Comparison of ENCODE assay signal across 37 mouse cellular contexts in the genomic region with DNA sequence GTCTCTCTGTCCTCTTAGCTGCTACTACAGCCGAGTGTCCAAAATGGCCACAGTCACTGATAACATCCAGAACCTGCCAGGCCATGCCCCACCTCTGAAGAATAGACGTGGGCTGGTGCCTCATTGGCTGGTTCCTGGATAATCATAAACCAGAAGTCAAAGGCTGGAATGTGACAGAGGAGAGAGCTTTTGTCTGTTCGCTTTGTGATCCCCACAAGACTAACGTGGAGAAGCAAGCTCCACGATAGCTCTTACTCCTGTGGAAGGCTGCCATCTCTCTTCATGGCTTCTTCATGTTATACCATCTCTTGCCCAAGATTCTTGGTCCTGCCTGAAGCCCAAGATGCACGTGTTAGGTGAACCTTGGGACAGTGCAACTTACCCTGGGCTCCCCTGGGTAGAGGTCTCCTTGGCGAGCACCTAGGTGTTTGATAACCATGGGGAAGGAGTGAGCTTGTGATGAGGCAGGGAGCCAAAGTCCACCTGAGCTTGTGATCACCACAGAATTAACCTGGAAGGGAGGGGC. TPM values are rescaled to one million over a fixed set of nuclear protein-coding genes. Genes with fewer than 3 reads are reported as not detected.
DNase-seq lines count a peak whose midpoint lies in the region; ATAC-seq and TF ChIP-seq lines count a peak whose summit lies in the region.
"Had no signal": no experiment of that assay in that cellular context is flagged by ENCODE, and none has a peak within 500 bp of the region (broad histone marks: within the 10 kb centered on the region; RNA-seq: fewer than 3 reads in every experiment).

A gene (minus strand): TSS at position 287 of the 526 bp plus-strand sequence.

- no peaks in the 10 kb centered on the region for H3K4me1 ChIP-seq in kidney, embryonic 14.5 days (ENCODE audit: control insufficient read depth, insufficient read depth, low read length)
- peaks cover 8 to 18% of the 10 kb centered on the region in 2 experiments; a peak in 2 of 4 replicates for H3K4me1 ChIP-seq in CH12.LX (ENCODE audit: control insufficient read depth in 1 of 2, insufficient read depth in 2 of 2)
- H3K4me1 ChIP-seq: heart, embryonic 10.5 days; heart, embryonic 15.5 days; liver, embryonic 13.5 days; midbrain, embryonic 13.5 days; neural tube, embryonic 13.5 days had no signal

- no peak within 1 kb of the TSS for H3K4me3 ChIP-seq in kidney, embryonic 14.5 days (ENCODE audit: low read length)
- no peak within 1 kb of the TSS for H3K4me3 ChIP-seq in CH12.LX (replicated peaks in 1 of 3; ENCODE audit: low read depth in 2 of 3, low read length in 2 of 3, poor library complexity in 1 of 3)
- H3K4me3 ChIP-seq: erythroblast, embryonic 14.5 days; heart, embryonic 10.5 days; heart, embryonic 15.5 days; liver, embryonic 13.5 days; midbrain, embryonic 13.5 days; neural tube, embryonic 13.5 days had no signal

- TF ChIP-seq CTCF in CH12.LX (conservative IDR thresholded peaks at IDR 0.05 in 1 of 2, IDR thresholded peaks at IDR 0.05 in 1 of 2; ENCODE audit: low read depth in 2 of 2, low read length in 2 of 2): no peak

- TF ChIP-seq POLR2A in CH12.LX (IDR thresholded peaks at IDR 0.05; ENCODE audit: low read depth, low read length): no peak

- H3K9ac ChIP-seq in kidney, embryonic 14.5 days (ENCODE audit: low read depth, low read length): no peak within 1 kb of the TSS
- no peak within 1 kb of the TSS for H3K9ac ChIP-seq in CH12.LX (ENCODE audit: insufficient read depth, low read depth)
- H3K9ac ChIP-seq: heart, embryonic 15.5 days; liver, embryonic 13.5 days; midbrain, embryonic 13.5 days; neural tube, embryonic 13.5 days had no signal

- no peak for TF ChIP-seq EP300 in CH12.LX (IDR thresholded peaks at IDR 0.05; ENCODE audit: low read length)

- WGBS in kidney, embryonic 14.5 days: 84% methylated on average over 7 of the region's 7 CpGs

- no peaks in the 10 kb centered on the region for H3K9me3 ChIP-seq in kidney, embryonic 14.5 days (ENCODE audit: control insufficient read depth, low read length)
- no peaks in the 10 kb centered on the region for H3K9me3 ChIP-seq in CH12.LX (replicated peaks; ENCODE audit: low read length)
- H3K9me3 ChIP-seq: G1E; heart, embryonic 10.5 days; heart, embryonic 15.5 days; liver, embryonic 13.5 days; midbrain, embryonic 13.5 days; neural tube, embryonic 13.5 days had no signal

- ATAC-seq in kidney, embryonic 14.5 days (ENCODE audit: low FRiP score, low TSS enrichment): no peak
- ATAC-seq: forebrain, embryonic 16.5 days; hindbrain, embryonic 16.5 days; midbrain, embryonic 13.5 days had no signal

- in situ Hi-C loops in CH12.LX (cut with MboI; ENCODE audit: low pct_ligation_motif_present, low pct_unique_long_range_greater_than_20kb, low sequenced_read_pairs): no loop called here

- H3K36me3 ChIP-seq in kidney, embryonic 14.5 days (ENCODE audit: control insufficient read depth, insufficient read depth, low read length): no peaks in the 10 kb centered on the region
- no peaks in the 10 kb centered on the region for H3K36me3 ChIP-seq in CH12.LX (replicated peaks in 1 of 2; ENCODE audit: control insufficient read depth in 1 of 2, insufficient read depth in 1 of 2, low read length in 1 of 2)
- H3K36me3 ChIP-seq: G1E; heart, embryonic 10.5 days; heart, embryonic 15.5 days; liver, embryonic 13.5 days; midbrain, embryonic 13.5 days; neural tube, embryonic 13.5 days had no signal

- H3K79me2 ChIP-seq in CH12.LX (replicated peaks; ENCODE audit: control insufficient read depth, extremely low read depth, insufficient read depth, poor library complexity, severe bottlenecking): no peaks in the 10 kb centered on the region

- no peak within 1 kb of the TSS for H3K4me2 ChIP-seq in kidney, embryonic 14.5 days (replicated peaks; ENCODE audit: low read depth, low read length)
- H3K4me2 ChIP-seq in CH12.LX (ENCODE audit: insufficient read depth, low read depth, poor library complexity, severe bottlenecking): peak within 1 kb of the TSS; percentile 18; the same call in 1 of the 2 replicates
- H3K4me2 ChIP-seq: heart, embryonic 15.5 days; liver, embryonic 13.5 days; midbrain, embryonic 13.5 days; neural tube, embryonic 13.5 days had no signal

- no peak for TF ChIP-seq RAD21 in CH12.LX (IDR thresholded peaks at IDR 0.05; ENCODE audit: low read depth, low read length)

- no peak for DNase-seq in adrenal gland, adult 8-10 months
- no peak for DNase-seq in adrenal gland, adult 18-20 months (ENCODE audit: low spot score in 2 of 2)
- peak; percentile 73 to 80 for DNase-seq in kidney, adult 8-10 months
- no peak for DNase-seq in CH12.LX (ENCODE audit: extremely low read depth)
- DNase-seq in kidney, postnatal 36 days: peak; percentile 79 to 80
- DNase-seq in embryo, embryonic 10 days (ENCODE audit: low spot score): no peak
- no peak for DNase-seq in urinary bladder, postnatal 14 days (ENCODE audit: low spot score)
- DNase-seq: adrenal gland, postnatal 14 days; cerebellum, adult 11-12 months; cerebellum, adult 9-11 months; layer of hippocampus, postnatal 36 days; left cerebral cortex, postnatal 4 days; liver, embryonic 13.5 days; lung, adult 2 months; lung, postnatal 10 days; right cerebral cortex, postnatal 14 days; spleen, adult 18-20 months; thymus, adult 2 months; thymus, postnatal 36 days had no signal

- dilution Hi-C loops in CH12.LX (cut with MboI; ENCODE audit: extremely low pct_ligation_motif_present, extremely low pct_unique_long_range_greater_than_20kb, low sequenced_read_pairs): no loop called here

- H3K27me3 ChIP-seq in kidney, embryonic 14.5 days (ENCODE audit: control insufficient read depth, insufficient read depth, low read length): no peaks in the 10 kb centered on the region
- peaks cover 64% of the 10 kb centered on the region for H3K27me3 ChIP-seq in CH12.LX (replicated peaks)
- H3K27me3 ChIP-seq: heart, embryonic 15.5 days; liver, embryonic 13.5 days; midbrain, embryonic 13.5 days; neural tube, embryonic 13.5 days had no signal

- H3K27ac ChIP-seq in kidney, embryonic 14.5 days (ENCODE audit: low read depth, low read length): no peak within 1 kb of the TSS
- no peak within 1 kb of the TSS for H3K27ac ChIP-seq in CH12.LX (ENCODE audit: insufficient read depth, low read depth)
- H3K27ac ChIP-seq: heart, embryonic 10.5 days; heart, embryonic 15.5 days; liver, embryonic 13.5 days; macrophage; midbrain, embryonic 13.5 days; neural tube, embryonic 13.5 days had no signal

TF ChIP-seq in CH12.LX, 34 proteins besides CTCF, POLR2A, EP300 and RAD21:
- TF ChIP-seq SMC3 (IDR thresholded peaks at IDR 0.05; ENCODE audit: low read depth, low read length) (no peak), BHLHE40 (IDR thresholded peaks at IDR 0.05; ENCODE audit: low read depth, low read length) (no peak), NRF1 (IDR thresholded peaks at IDR 0.05; ENCODE audit: low read depth, low read length) (no peak), MXI1 (IDR thresholded peaks at IDR 0.05; ENCODE audit: low read depth, low read length) (no peak), ZC3H11A (IDR thresholded peaks at IDR 0.05; ENCODE audit: low read depth, low read length) (no peak), MAFK (IDR thresholded peaks at IDR 0.05; ENCODE audit: insufficient replicate concordance, low read length) (no peak), ZKSCAN1 (IDR thresholded peaks at IDR 0.05; ENCODE audit: borderline replicate concordance, low read depth, low read length) (no peak), TBP (conservative IDR thresholded peaks at IDR 0.05; ENCODE audit: low read depth, low read length) (no peak)

RNA-seq across cellular contexts. Expression of the gene that starts here (rescaled TPM):
- 10 to 100 TPM in 3 of 4 experiments, 1 to 10 TPM in 1; 9.3 to 39.6 (median 18.5) TPM for total RNA-seq in adrenal gland, adult 8-10 months (2022)
- total RNA-seq in adrenal gland, adult 18-20 months (2021): 1 to 10 TPM; 4.1 to 5.4 TPM
- 0.29 and 0.64 TPM in 2 replicates for polyA plus RNA-seq in kidney, embryonic 14.5 days (2014; fragmentation: Nextera tagmentation; extraction: Ambion mirVana)
- total RNA-seq in CH12.LX (2012; rRNA removed) (not detected in 2 replicates), CH12.LX (2014; rRNA removed) (not detected in 2 replicates)
- not detected in 2 replicates for polyA plus RNA-seq in CH12.LX (2012; ENCODE audit: insufficient read length, low read depth)
- total RNA-seq: common myeloid progenitor, adult 5-6 weeks; G1E; gastrocnemius, adult 8-10 months; gastrocnemius, postnatal 4 days; heart, postnatal 25 days; megakaryocyte-erythroid progenitor cell, adult 5-6 weeks had no signal
- polyA plus RNA-seq: C2C12; embryonic facial prominence, embryonic 14.5 days; erythroblast, embryonic 14.5 days; forebrain, embryonic 11.5 days; forebrain, embryonic 16.5 days; G1E; heart, embryonic 10.5 days; heart, embryonic 15.5 days; liver, embryonic 13.5 days; macrophage; midbrain, embryonic 13.5 days; neural tube, embryonic 13.5 days had no signal

Comparison
In these comparisons a context has a peak if more than half of its experiments do, and no peak if none do; other contexts are left out.
1. RNA of the gene that starts here (total RNA-seq): 9.3 to 39.6 TPM in adrenal gland, adult 8-10 months and 4.1 to 5.4 TPM in adrenal gland, adult 18-20 months; not detected in CH12.LX; every median in the first group is over 4 times any median in the second.
2. DNase-seq: peak in kidney, adult 8-10 months (2 of 2) and kidney, postnatal 36 days (2 of 2); none in adrenal gland, adult 8-10 months (single experiment), adrenal gland, adult 18-20 months (0 of 2), CH12.LX (single experiment), embryo, embryonic 10 days (single experiment) and urinary bladder, postnatal 14 days (single experiment).